ENCODE assay signal across 8 mouse cellular contexts in genomic region chr9:108796351-108796981, GRCm38 (mm10). TPM values are rescaled to one million over a fixed set of nuclear protein-coding genes. Genes with fewer than 3 reads are reported as not detected.
A peak's percentile ranks its signal among the peaks of the same experiment; 100 is the strongest.
DNase-seq lines count a peak whose midpoint lies in the region; ATAC-seq and TF ChIP-seq lines count a peak whose summit lies in the region.

No protein-coding gene starts in this region.

- peaks cover 38% of the 10 kb centered on the region for H3K4me1 ChIP-seq in heart, embryonic 11.5 days (ENCODE audit: control insufficient read depth, insufficient read depth, low read length)

- H3K4me2 ChIP-seq in heart, embryonic 11.5 days, result peak overlapping the region; percentile 55

- peaks cover 21% of the 10 kb centered on the region for H3K36me3 ChIP-seq in heart, embryonic 11.5 days (ENCODE audit: control insufficient read depth, insufficient read depth, low read length)

- H3K27ac ChIP-seq in heart, embryonic 11.5 days (ENCODE audit: low read depth, low read length), result peak overlapping the region; percentile 22; the same call in 1 of the 2 replicates

- WGBS in heart, embryonic 11.5 days (ENCODE audit: insufficient replicate concordance), result 82% methylated on average over 4 of the region's 4 CpGs

- no peaks in the 10 kb centered on the region for H3K9me3 ChIP-seq in heart, embryonic 11.5 days (replicated peaks; ENCODE audit: control insufficient read depth, low read length)

- no peak for DNase-seq in heart, postnatal 4 days
- peak; percentile 32 for DNase-seq in 3134 (ENCODE audit: extremely low read depth, insufficient read length, low spot score)
- peak; percentile 54 for DNase-seq in brain, embryonic 14.5 days (ENCODE audit: low read depth)
- DNase-seq in layer of hippocampus, adult 9-11 months, result peak; percentile 67
- no peak for DNase-seq in T-cell, adult 2 months (ENCODE audit: low spot score)
- DNase-seq in B cell, adult 2 months, result no peak
- no peak for DNase-seq in cerebellum, adult 18-20 months

- TF ChIP-seq CTCF in brain, embryonic 14.5 days (IDR thresholded peaks at IDR 0.05; ENCODE audit: borderline replicate concordance, extremely low read depth, insufficient read depth, insufficient read length), result no peak

- H3K9ac ChIP-seq in heart, embryonic 11.5 days (ENCODE audit: low read depth, low read length), result no peak overlapping the region

- H3K27me3 ChIP-seq in heart, embryonic 11.5 days (ENCODE audit: control insufficient read depth, insufficient read depth, low read length), result no peaks in the 10 kb centered on the region

- H3K4me3 ChIP-seq in heart, embryonic 11.5 days (ENCODE audit: low read depth, low read length), result no peak overlapping the region

- TF ChIP-seq POLR2A in brain, embryonic 14.5 days (IDR thresholded peaks at IDR 0.05; ENCODE audit: borderline replicate concordance, extremely low read depth, insufficient read depth, insufficient read length, poor library complexity, severe bottlenecking), result no peak

- no peak for ATAC-seq in heart, embryonic 11.5 days (replicated peaks; ENCODE audit: insufficient number of reproducible peaks, low FRiP score, low TSS enrichment)

RNA-seq across cellular contexts. Expression of gene Nckipsd, which starts 11.7 kb away (rescaled TPM):
- polyA plus RNA-seq in heart, embryonic 11.5 days (2014; fragmentation: Nextera tagmentation; extraction: Ambion mirVana), result 7.3 and 9.5 TPM in 2 replicates
- total RNA-seq in heart, postnatal 4 days (2021), result 1 to 10 TPM; 8.1 to 8.2 TPM
- 34.3 and 38.5 TPM in 2 replicates for polyA plus RNA-seq in brain, embryonic 14.5 days (2012; rRNA removed)

RNA-seq across cellular contexts. Expression of gene Ip6k2, which starts 12.9 kb away (rescaled TPM):
- 44.3 and 48.7 TPM in 2 replicates for polyA plus RNA-seq in heart, embryonic 11.5 days (2014; fragmentation: Nextera tagmentation; extraction: Ambion mirVana)
- 10 to 100 TPM; 43.7 to 48.5 TPM for total RNA-seq in heart, postnatal 4 days (2021)
- 352 and 472 TPM in 2 replicates for polyA plus RNA-seq in brain, embryonic 14.5 days (2012; rRNA removed)

RNA-seq across cellular contexts. Expression of gene Celsr3, which starts 29.7 kb away (rescaled TPM):
- polyA plus RNA-seq in heart, embryonic 11.5 days (2014; fragmentation: Nextera tagmentation; extraction: Ambion mirVana), result 0.04 and 0.10 TPM in 2 replicates
- total RNA-seq in heart, postnatal 4 days (2021), result under 1 TPM; 0.07 TPM
- 110 and 130 TPM in 2 replicates for polyA plus RNA-seq in brain, embryonic 14.5 days (2012; rRNA removed)

RNA-seq across cellular contexts. Expression of gene Slc26a6, which starts 56.6 kb away (rescaled TPM):
- 6.3 and 7.0 TPM in 2 replicates for polyA plus RNA-seq in heart, embryonic 11.5 days (2014; fragmentation: Nextera tagmentation; extraction: Ambion mirVana)
- 10 to 100 TPM in 1 of 2 experiments, 1 to 10 TPM in 1; 8.4 to 10.1 TPM for total RNA-seq in heart, postnatal 4 days (2021)
- polyA plus RNA-seq in brain, embryonic 14.5 days (2012; rRNA removed), result 22.4 and 23.1 TPM in 2 replicates

Comparison
In these comparisons a context has a peak if more than half of its experiments do, and no peak if none do; other contexts are left out.
1. DNase-seq: peak in 3134 (single experiment), brain, embryonic 14.5 days (single experiment) and layer of hippocampus, adult 9-11 months (single experiment); none in heart, postnatal 4 days (single experiment), T-cell, adult 2 months (single experiment), B cell, adult 2 months (0 of 2) and cerebellum, adult 18-20 months (0 of 2).
2. RNA of gene Celsr3, which starts 29.7 kb away (polyA plus RNA-seq): 110 to 130 TPM in brain, embryonic 14.5 days; 0.04 to 0.10 TPM in heart, embryonic 11.5 days; every median in the first group is over 100 times any median in the second.